Mouse (Mus musculus) limb, embryonic 11.5 days (tissue): Measurements from ENCODE around the gene Kcnip1. TPM values are rescaled to one million over a fixed set of nuclear protein-coding genes. Genes with fewer than 3 reads are reported as not detected.
A peak's percentile ranks its signal among the peaks of the same experiment; 100 is the strongest.

ENCODE experiments used
- ATAC-seq: fragments of 200-750 bp; cut with Nextera tagmentation; 2 replicates; pipeline ENCODE4 v1.8.0; 2017; ENCODE audit warnings: low read depth; ENCODE audit not compliant: insufficient number of reproducible peaks, low FRiP score, low TSS enrichment
- DNase-seq: peaks from one replicate; pipeline ENCODE4 v3.0.0-alpha.2; 2015; ENCODE audit warnings: low spot score
- H3K27ac ChIP-seq: fragments of 300-500 bp; sonication (generic); replicated peaks from 2 replicates; pipeline ENCODE4 v1.5.1; 2014; ENCODE audit warnings: low read depth, mild to moderate bottlenecking, low read length
- H3K27me3 ChIP-seq: fragments of 300-500 bp; sonication (generic); 2 replicates; pipeline ENCODE4 v1.6.1; 2014; ENCODE audit warnings: mild to moderate bottlenecking, low read length, mixed read lengths; ENCODE audit not compliant: control insufficient read depth, insufficient read depth
- H3K36me3 ChIP-seq: fragments of 300-500 bp; sonication (generic); 2 replicates; pipeline ENCODE4 v1.6.1; 2014; ENCODE audit warnings: mild to moderate bottlenecking, low read length, moderate library complexity, mixed read lengths; ENCODE audit not compliant: control insufficient read depth, insufficient read depth
- H3K4me1 ChIP-seq: fragments of 300-500 bp; sonication (generic); 2 replicates; pipeline ENCODE4 v1.6.1; 2014; ENCODE audit warnings: low read length, mixed read lengths; ENCODE audit not compliant: control insufficient read depth, insufficient read depth
- H3K4me2 ChIP-seq: fragments of 300-500 bp; sonication (generic); 2 replicates; pipeline ENCODE4 v1.6.1; 2014; ENCODE audit warnings: low read depth, mild to moderate bottlenecking, moderate library complexity; ENCODE audit not compliant: severe bottlenecking
- H3K4me3 ChIP-seq: fragments of 300-500 bp; sonication (generic); 2 replicates; pipeline ENCODE4 v1.5.1; 2014; ENCODE audit warnings: low read depth, low read length
- H3K9ac ChIP-seq: fragments of 300-500 bp; sonication (generic); 2 replicates; pipeline ENCODE4 v1.6.1; 2014; ENCODE audit warnings: mild to moderate bottlenecking, low read length
- H3K9me3 ChIP-seq: fragments of 300-500 bp; sonication (generic); 2 replicates; pipeline ENCODE4 v1.6.1; 2016; ENCODE audit warnings: low read length; ENCODE audit not compliant: control insufficient read depth
- WGBS: fragments of 180-500 bp; shearing (Covaris S2); extraction: QIAGEN DNeasy Blood & Tissue Kit; methylation state at CpG from one replicate; pipeline ENCODE4 v1.1.7; 2014; 5-methylcytosine and 5-hydroxymethylcytosine counted together
- polyA plus RNA-seq: library from polyadenylated mRNA; unstranded; fragments of >200 nt; fragmentation: Nextera tagmentation; extraction: Ambion mirVana; gene quantifications from 2 replicates; pipeline ENCODE4 v1.2.1, GENCODE M21; 2014

The Kcnip1 gene
- polyA plus RNA-seq, 1 experiment from 2014 or later: 0.80 TPM

- ATAC-seq: no peak
- Histone ChIP-seq H3K4me3 (no peak overlapping the region), H3K4me1 (no peaks in the 10 kb centered on the region), H3K27ac (no peak overlapping the region), H3K36me3 (no peaks in the 10 kb centered on the region), H3K27me3 (no peaks in the 10 kb centered on the region), H3K9me3 (no peaks in the 10 kb centered on the region), H3K9ac (no peak overlapping the region), H3K4me2 (no peak overlapping the region)
- 82% methylated on average over 14 of the region's 14 CpGs for WGBS
- DNase-seq: no peak
Observed at GRCm38 (mm10) chr11:33974341-33975040, 18.5 kb downstream of the Kcnip1 start.

- no peak for DNase-seq
- Histone ChIP-seq H3K27me3 (no peaks in the 10 kb centered on the region), H3K36me3 (no peaks in the 10 kb centered on the region), H3K4me2 (no peak overlapping the region), H3K27ac (no peak overlapping the region), H3K9me3 (no peaks in the 10 kb centered on the region), H3K4me3 (no peak overlapping the region), H3K9ac (no peak overlapping the region), H3K4me1 (no peaks in the 10 kb centered on the region)
- 88% methylated on average over 7 of the region's 7 CpGs for WGBS
- ATAC-seq: no peak
Observed at GRCm38 (mm10) chr11:33972114-33972513, 20.8 kb downstream of the Kcnip1 start.

- H3K4me2 ChIP-seq: no peak overlapping the region
- WGBS: 72% methylated on average over 3 of the region's 3 CpGs
- no peaks in the 10 kb centered on the region for H3K4me1 ChIP-seq
- no peak for ATAC-seq
- H3K9me3 ChIP-seq: no peaks in the 10 kb centered on the region
- no peaks in the 10 kb centered on the region for H3K27me3 ChIP-seq
- no peak overlapping the region for H3K27ac ChIP-seq
- no peaks in the 10 kb centered on the region for H3K36me3 ChIP-seq
- DNase-seq: no peak
- H3K9ac ChIP-seq: no peak overlapping the region
- H3K4me3 ChIP-seq: no peak overlapping the region
Observed at GRCm38 (mm10) chr11:33969199-33969598, 23.8 kb downstream of the Kcnip1 start.

DNA sequence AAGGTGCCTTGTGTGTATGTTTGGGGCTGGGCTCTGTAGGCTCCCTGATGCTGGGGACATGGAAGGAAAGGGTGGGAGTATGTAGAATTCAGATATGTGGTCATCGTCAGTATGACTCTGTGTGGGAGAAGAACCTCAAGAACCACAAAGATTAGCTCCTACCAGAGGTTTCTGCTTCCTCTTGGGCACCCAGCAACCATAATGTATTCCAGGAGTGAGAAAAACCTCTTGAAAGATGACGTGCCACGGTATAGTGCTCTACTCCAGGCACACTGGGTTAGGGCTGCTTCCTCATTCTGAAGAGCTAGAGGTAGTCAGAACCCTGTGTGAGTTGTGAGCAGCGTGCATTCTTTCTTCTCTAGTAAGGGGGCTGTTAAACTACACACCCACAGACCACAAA, 25.2 kb downstream of the Kcnip1 start:
- Histone ChIP-seq H3K9me3 (no peaks in the 10 kb centered on the region), H3K27ac (no peak overlapping the region), H3K27me3 (no peaks in the 10 kb centered on the region), H3K36me3 (no peaks in the 10 kb centered on the region), H3K4me3 (no peak overlapping the region), H3K4me1 (peaks cover 7% of the 10 kb centered on the region), H3K9ac (no peak overlapping the region), H3K4me2 (no peak overlapping the region)
- DNase-seq (no peak), ATAC-seq (no peak)
- WGBS: 83% methylated on average over 4 of the region's 4 CpGs

DNA sequence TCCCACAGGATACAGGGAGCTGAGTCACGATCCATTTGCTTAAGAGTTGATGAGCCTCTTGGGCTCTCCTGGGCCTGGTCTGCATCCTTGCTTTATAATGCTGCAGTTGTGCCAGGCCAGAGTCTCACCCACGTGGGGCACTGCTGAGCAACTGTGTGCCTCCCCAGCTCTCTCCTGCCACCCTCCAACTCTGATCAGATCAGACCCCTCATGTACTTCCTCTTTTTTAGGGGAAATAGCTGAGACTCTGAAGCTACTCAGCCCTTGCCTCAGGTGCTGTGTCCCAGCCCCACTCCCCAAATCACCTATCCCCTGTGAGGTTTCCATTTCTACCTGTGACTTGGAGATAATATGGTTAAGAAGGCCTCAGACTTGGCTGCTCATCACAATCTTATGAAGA, 27.6 kb downstream of the Kcnip1 start:
- no peaks in the 10 kb centered on the region for H3K36me3 ChIP-seq
- H3K9ac ChIP-seq: no peak overlapping the region
- H3K4me2 ChIP-seq: no peak overlapping the region
- ATAC-seq (no peak), DNase-seq (no peak)
- no peaks in the 10 kb centered on the region for H3K27me3 ChIP-seq
- 64% methylated on average over 2 of the region's 2 CpGs for WGBS
- H3K4me1 ChIP-seq: peaks cover 8% of the 10 kb centered on the region
- H3K27ac ChIP-seq: no peak overlapping the region
- H3K9me3 ChIP-seq: no peaks in the 10 kb centered on the region
- H3K4me3 ChIP-seq: no peak overlapping the region

DNA sequence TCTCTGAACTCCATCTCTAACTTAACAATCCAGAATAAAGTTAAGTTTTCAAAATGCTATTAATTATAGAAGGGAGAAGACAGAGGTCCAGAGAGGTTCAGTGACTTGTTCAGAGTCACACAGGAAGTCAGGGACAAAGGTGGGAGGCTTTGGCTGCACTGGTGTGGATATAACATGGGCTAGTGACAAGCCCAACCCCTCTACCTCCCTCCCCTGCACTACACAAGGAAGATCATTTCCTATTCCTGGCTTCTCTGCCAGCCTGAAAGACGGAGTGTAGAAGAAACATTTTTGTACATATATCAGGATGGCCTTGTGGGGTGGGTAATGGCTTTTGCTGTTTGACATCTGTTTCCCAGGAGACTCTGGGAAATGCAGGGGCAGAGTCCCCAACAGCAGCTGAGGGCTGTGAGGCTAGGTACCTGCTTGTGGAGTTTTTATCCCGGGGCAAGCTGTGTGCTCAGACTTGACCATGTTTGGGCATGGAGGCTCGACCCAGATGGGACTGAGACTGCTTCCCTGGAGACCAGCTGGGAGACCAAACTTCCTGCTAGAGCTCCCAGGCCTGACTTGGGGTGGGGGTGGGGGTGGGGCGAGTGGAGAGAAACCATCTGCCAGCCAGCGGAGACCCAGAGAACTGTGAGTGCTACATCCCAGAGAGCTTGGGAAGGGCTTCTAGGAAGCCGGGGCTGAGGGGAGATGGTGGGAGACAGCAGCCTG, 30.1 kb downstream of the Kcnip1 start, which contains the start of gene Kcnmb1:
Kcnmb1 (plus strand) TSS at position 326 of the 720 bp plus-strand sequence.
- H3K27me3 ChIP-seq: no peaks in the 10 kb centered on the region
- H3K36me3 ChIP-seq: no peaks in the 10 kb centered on the region
- peak; percentile 35; the same call in 1 of the 2 replicates for ATAC-seq
- no peaks in the 10 kb centered on the region for H3K9me3 ChIP-seq
- DNase-seq: peak; percentile 38
- no peak within 1 kb of the TSS for H3K4me3 ChIP-seq
- H3K27ac ChIP-seq: no peak within 1 kb of the TSS
- H3K4me1 ChIP-seq: peaks cover 8% of the 10 kb centered on the region
- no peak within 1 kb of the TSS for H3K4me2 ChIP-seq
- WGBS: 24% methylated on average over 6 of the region's 6 CpGs
- H3K9ac ChIP-seq: no peak within 1 kb of the TSS

- Histone ChIP-seq H3K4me2 (no peak overlapping the region), H3K4me1 (peaks cover 8% of the 10 kb centered on the region), H3K36me3 (no peaks in the 10 kb centered on the region), H3K4me3 (no peak overlapping the region), H3K27ac (no peak overlapping the region), H3K9ac (no peak overlapping the region), H3K9me3 (no peaks in the 10 kb centered on the region), H3K27me3 (no peaks in the 10 kb centered on the region)
- no peak for DNase-seq
- ATAC-seq: no peak
- WGBS: 27% methylated on average over 7 of the region's 7 CpGs
Observed at GRCm38 (mm10) chr11:33962178-33962577, 30.8 kb downstream of the Kcnip1 start.

GRCm38 (mm10) chr11:33958713-33959112, 34.2 kb downstream of the Kcnip1 start:
- Histone ChIP-seq H3K4me2 (no peak overlapping the region), H3K27ac (no peak overlapping the region), H3K36me3 (no peaks in the 10 kb centered on the region), H3K4me1 (peaks cover 8% of the 10 kb centered on the region), H3K4me3 (no peak overlapping the region), H3K9ac (no peak overlapping the region), H3K27me3 (no peaks in the 10 kb centered on the region), H3K9me3 (no peaks in the 10 kb centered on the region)
- WGBS: 83% methylated on average over 8 of the region's 8 CpGs
- ATAC-seq: no peak
- peak; percentile 59 for DNase-seq
